Mouse (Mus musculus) small intestine, adult 2 months (tissue): ENCODE results near the gene Cyfip2.

Experiments
- CTCF ChIP-seq: fragments of 200-500 bp; IDR thresholded peaks from 2 replicates; pipeline ENCODE4 v1.5.1; 2012; ENCODE audit warnings: low read depth, mild to moderate bottlenecking, control low read depth, inconsistent platforms, low read length, moderate library complexity, mixed read lengths; ENCODE audit not compliant: insufficient replicate concordance, insufficient read length; ENCODE audit errors: extremely low read depth
- POLR2A ChIP-seq: fragments of 200-500 bp; IDR thresholded peaks from 2 replicates; pipeline ENCODE4 v1.6.1; 2012; ENCODE audit warnings: low read depth, mild to moderate bottlenecking, control low read depth, inconsistent platforms, low read length, moderate library complexity

- no peak for TF ChIP-seq CTCF
- no peak for TF ChIP-seq POLR2A
These were observed 4.2 kb downstream of the Cyfip2 start for GRCm38 (mm10) chr11:46308271-46308974.
